Mouse (Mus musculus) cerebellum, adult 2 months (tissue): ENCODE measurements around the gene Gm6034.
"Not testable (repeated sequence)": the region's sequence is repeated elsewhere in the genome, so short reads cannot be mapped to it uniquely, and the experiment has no call there.

Experiments used
- CTCF ChIP-seq: fragments of 200-500 bp; IDR thresholded peaks from 2 replicates; pipeline ENCODE4 v1.5.1; 2011; ENCODE audit warnings: low read depth, mild to moderate bottlenecking, control low read depth, low read length, moderate library complexity, borderline replicate concordance; ENCODE audit not compliant: insufficient read depth
- POLR2A ChIP-seq: fragments of 200-500 bp; IDR thresholded peaks from 2 replicates; pipeline ENCODE4 v1.6.1; 2011; ENCODE audit warnings: low read length, control low read depth, borderline replicate concordance; ENCODE audit not compliant: insufficient read depth

DNA sequence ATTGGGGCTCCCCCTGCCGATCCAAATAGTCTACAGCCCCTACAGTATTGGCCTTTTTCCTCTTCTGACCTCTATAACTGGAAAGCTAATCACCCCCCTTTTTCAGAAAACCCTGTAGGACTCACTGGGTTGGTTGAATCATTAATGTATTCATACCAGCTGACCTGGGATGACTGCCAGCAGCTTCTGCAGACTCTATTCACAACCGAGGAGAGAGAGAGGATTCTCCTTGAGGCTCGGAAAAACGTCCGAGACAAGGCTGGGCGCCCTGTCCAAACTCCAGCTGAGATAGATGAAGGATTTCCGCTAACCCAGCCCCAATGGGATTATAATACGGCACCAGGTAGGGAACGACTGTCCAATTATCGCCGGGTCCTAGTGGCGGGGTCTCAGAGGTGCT is 59.3 kb downstream of the Gm6034 start:
- not testable (repeated sequence) for TF ChIP-seq POLR2A, CTCF
